Mouse (Mus musculus) spleen, embryonic (tissue): ENCODE results near the gene Cep85l.

Experiments used
- CTCF ChIA-PET: fragments of 350-600 bp; sonication (Branson Sonifier 250); formaldehyde crosslinking; loops from one replicate; lab custom pipeline; 2022; lab: Charles Lee

The Cep85l gene

DNA sequence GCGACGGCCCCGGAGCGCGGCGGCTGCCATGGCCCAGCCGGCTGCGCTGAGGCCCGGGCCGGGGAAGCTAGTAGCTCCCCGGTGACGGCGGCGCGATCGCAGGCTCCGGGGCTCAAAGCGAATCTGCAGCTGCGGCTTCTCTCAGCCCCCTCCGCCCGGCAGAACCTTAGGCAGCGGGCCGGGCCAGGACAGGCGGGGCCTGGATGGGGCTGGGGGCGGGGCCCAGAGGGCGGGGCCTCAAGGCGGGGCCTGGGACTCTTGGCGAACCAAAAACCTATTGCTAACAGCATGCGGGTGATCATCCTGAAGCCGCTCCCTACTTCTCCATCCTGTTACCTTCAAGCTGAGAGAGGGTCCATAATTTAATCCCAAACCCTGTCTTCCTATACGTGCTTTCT is at the start of gene Cep85l:
TSS of gene Cep85l (minus strand) at position 239 of the 398 bp plus-strand sequence.
- CTCF ChIA-PET = no interaction called here

DNA sequence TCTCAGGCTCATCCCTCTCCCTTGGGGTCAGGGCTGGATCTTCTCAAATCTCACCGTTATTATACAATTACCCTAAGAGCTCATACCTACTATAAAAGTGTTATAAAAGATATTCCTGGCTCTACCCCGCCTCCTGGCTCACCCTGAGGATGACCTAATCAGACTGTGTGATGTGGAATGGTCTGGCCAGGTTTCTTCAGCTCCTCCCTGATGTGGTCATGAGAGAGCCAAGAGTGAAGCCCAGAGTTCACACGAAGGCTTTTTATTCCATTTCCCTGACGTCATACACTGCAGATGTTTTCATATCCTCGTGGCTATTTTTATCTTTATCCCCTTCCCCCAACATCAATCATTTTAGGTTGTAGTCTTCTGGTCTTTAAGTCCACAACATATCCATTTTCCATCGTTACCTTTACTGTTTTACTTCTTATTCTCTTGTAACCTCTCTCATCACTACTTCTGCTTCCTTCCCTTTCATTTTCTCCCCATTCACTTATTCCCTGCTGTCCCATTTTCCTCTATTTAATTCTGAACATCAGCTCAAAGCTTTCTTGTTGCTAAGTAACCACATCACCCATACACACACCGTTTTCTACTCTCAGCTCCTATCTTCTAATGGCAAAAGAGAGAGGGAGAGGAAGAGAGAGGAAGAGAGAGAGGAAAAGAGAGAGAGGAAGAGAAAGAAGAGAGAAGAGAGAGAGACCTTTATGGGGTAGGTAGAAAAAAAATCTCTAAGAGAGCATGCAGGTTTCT is 49.1 kb upstream of the Cep85l start:
- CTCF ChIA-PET = no interaction called here

DNA sequence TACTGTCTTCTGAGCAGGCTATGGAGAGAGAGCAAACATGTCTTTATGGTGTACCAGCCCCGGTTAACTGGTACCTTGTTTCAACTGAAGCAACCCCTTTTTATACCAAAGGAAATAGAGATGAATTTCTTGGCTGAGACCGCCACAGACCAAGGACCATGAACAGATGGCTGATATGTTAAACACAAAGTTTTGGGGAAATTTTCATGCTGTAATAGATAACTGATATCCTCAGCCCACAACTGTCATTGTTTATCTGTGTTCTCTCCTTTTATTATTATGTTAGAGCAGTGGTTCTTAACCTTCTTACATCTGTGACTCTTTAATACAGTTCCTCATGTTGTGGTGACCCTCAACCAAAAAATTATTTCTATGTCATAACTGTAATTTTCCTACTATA is 46.8 kb upstream of the Cep85l start:
- CTCF ChIA-PET = no interaction called here

DNA sequence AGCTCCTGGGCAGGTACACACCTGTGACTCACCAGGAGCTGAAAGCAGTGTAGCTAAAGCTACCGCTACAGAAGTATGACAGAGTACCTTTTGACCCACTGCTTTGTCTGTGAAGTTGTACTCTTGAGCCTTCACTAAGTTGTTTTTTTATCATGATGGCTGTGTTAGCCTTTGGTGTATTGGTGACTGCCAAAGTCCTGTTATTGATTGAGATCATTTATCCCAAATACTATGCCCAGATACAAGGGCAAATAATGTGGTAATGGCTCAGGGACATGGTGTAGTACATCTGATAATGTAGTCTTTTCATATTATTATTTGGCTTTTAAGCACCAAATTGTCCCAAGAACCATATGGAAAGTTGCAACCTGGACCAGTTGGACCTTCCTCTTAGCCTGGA is 43.3 kb upstream of the Cep85l start:
- CTCF ChIA-PET = no interaction called here

DNA sequence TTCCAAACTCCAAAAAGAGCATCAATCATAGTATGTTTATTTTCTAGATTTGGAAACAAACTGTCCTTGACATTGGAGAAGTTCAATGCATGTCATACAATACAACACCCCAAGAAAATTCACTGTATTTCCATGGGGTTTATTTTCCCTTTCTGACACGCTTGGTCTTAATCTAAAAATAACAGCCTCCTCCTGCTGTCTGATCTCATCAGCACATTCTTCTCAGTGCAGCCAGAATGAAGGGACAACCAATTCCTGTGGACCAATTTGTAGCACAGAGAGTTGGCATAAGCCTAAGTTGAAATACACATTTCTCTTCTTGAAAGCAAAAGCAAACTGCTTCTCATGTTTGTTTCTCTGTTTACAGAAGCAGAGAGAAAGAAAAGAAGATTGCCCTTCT is 42.5 kb upstream of the Cep85l start:
- CTCF ChIA-PET = no interaction called here

DNA sequence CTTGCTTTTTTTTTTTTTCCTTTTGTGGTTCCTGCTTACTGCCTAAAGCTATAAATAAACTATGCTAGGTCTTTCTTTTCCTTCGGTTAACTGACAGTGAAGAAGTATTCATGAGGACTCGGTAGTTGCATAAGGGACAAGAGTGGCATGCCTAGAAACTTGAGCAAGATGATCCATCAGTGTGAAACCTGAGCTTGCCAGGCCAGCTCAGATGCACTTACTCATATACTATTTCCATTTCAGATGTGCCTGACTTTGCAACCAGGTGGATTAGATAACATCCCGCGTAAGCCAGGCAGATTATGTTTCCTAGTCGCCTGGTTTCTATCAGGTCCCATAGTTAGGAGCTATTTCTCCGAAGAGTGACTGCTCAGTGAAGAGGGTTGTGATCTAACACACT is 41.9 kb upstream of the Cep85l start:
- CTCF ChIA-PET = interaction anchor here (0.6 kb wide), 1 partner anchor 52 kb away, joined by 4 read pairs; no protein-coding TSS in a partner anchor

DNA sequence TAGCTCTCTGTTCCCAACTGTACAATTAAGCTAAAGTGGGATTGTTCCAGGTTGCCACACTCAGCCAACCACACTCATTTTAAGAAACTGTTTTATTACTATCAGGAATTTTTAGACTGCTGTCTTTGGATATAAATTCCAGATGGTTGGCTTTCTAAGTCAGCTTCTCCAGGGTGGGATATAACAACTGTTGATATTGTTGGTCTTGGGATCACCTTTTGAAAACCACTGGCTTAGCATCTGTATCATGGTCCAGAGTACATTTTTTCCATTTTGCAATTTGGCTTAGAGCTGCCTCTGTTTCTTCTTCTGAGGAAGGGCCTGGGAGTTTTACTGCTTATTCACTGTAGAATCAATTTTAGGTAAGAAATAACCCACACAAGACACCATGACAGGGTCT is 40.3 kb upstream of the Cep85l start:
- CTCF ChIA-PET = no interaction called here

DNA sequence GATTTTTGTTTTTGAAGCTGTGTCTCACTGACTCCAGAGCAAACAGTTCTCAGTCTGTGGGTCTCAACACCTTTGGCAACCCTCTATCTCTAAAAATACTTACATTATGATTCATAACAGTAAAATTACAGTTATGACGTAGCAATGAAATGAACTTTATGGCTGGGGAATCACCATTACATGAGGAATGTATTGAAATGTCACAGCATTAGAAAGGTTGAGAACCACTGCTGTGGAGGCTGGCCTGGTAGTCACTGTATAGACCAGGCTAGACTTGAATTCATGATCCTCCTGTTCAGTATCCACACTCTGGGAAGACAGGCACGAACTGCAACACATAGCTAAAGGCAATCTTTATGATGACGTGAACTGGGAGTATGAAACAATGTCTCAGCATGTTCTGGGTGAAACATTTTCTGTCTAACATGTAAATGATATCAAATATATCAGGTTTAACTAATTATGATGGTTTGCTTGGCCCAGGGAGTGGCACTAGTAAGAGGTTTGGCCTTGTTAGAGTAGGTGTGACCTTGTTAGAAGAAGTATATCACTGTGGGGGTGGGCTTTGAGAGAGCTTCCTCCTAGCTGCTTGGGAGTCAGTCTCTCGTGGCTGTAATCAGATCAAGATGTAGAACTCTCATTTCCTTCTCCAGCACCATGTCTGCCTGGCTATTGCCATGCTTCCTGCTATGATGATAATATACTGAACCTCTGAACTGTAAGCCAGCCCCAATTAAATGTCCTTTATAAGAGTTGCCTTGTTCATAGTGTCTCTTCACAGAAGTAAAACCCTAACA is 39.6 kb upstream of the Cep85l start:
- CTCF ChIA-PET = interaction anchor here (0.5 kb wide), 1 partner anchor 96 kb away, joined by 4 read pairs; no protein-coding TSS in a partner anchor

DNA sequence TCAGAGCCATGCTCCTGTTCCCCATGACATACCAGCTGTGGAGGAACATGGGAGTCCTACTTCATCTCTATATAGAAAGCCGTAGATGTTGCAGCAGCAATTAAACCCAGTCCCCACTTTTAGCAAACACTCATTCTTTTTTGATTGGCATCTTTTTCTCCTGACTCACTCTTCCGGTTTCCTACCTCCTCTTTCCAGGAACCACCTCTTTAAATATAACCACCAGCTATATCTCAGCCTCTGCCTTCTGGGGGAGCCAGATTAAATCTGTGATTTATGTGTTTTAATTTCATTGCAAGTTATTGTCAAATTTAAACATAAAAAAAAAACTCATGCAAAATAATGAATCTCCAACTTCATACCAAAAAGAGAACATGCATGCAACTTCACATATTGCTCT is 37.3 kb upstream of the Cep85l start:
- CTCF ChIA-PET = no interaction called here

DNA sequence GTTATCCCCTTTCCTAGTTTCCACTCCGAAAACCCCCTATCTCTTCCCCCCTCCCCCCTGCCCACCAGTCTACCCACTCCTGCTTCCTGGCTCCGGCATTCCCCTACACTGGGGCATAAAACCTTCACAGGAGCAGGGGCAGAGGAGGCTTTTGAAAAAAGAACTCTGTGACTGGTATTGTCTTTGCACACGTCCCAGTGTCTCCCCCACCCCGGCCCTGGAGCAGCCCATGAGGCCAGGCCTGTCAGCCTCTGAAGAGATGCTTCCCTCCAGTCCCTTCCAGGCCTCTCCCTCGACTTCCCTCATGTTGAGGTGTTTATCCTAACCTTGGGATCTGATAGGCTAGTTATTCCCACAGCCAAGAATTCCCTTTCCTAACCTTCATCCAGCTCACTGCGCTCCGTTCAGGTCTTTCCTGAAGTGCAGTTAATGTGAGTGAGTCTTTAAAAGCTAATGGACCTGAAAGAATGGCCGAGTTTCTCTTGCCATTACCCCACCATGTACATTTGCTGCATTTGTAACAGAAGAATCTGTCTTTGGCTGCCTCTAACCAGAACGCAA is 36.5 kb upstream of the Cep85l start:
- CTCF ChIA-PET = no interaction called here

DNA sequence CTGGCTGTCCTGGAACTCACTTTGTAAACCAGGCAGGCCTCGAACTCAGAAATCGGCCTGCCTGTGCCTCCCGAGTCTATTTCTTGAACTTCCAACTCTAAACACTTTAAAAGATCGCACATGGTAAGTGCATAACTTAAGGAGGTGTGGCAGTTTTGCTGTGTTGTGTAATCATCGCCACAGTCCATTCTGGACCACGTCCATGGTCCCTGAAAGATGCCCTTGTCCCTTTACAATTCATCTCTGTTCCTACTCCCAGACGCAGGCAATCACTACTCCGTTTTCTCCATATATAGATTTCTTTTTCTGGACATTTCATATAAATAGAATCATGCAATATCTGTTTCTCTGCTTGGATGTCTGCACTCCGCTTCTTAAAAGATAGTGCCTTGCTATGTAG is 35.5 kb upstream of the Cep85l start:
- CTCF ChIA-PET = no interaction called here

DNA sequence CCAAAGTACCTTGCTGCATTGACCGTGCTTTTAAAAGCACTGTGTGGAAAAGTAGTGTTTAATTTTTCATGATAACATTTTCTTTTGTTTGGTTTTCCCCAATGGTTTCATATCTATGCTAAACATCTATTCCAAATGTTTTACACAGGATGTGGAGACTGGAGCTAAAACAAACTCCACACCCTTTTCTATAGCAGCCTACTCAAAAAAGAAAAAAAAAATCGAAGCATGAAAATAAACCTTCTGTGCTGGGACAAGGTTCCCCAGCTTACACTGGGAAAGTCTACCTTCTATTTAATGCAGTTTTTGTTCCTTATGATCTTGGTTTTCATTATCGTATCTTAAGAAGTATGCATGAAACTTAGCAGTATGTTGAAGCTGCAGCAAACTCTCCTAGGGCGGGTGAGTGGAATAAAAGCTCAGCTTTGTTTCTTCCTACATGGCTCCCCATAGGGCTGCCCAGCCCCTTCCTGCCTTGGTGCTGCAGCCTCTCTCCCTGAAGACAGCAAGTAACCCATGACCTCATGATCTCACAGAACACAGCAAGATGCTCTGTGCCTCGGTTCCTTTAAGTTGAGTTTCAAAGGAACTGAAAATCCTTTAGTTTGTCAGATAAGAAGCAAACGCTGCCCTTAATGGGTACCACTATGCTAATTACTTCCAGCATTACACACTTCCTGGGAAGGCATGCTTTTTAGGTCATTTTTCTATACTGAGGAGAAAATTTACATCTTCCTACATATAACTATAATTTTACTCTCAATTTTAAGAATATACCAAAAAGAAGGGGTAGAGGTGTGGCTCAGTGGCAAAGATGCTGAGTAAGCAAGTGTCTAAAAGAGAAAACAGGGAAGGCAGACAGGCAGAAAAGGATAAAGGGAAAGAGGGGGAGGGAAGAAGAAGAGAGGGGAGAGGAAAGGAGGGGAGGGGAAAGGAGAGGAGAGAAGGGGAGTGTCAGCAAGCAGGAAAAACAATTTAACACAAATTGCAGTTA is 34.6 kb upstream of the Cep85l start:
- CTCF ChIA-PET = no interaction called here

DNA sequence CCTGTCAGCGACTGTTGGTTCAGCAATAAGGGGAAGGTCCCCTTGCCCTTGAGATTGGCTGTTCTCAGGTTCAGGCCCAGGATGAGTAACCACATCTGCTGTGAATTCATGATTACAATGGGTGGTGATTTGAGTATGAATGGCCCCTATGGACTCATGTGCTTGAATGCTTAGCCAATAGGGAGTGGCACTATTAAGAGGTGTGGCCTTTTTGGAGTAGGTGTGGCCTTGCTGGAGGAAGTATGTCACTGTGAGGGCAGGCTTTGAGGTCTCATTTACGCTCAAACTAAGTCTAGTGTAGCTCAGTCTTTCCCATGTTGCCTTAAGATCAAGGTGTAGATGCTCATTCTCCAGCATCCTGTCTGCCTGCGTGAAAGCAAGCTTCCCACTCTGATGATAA is 33.2 kb upstream of the Cep85l start:
- CTCF ChIA-PET = no interaction called here

DNA sequence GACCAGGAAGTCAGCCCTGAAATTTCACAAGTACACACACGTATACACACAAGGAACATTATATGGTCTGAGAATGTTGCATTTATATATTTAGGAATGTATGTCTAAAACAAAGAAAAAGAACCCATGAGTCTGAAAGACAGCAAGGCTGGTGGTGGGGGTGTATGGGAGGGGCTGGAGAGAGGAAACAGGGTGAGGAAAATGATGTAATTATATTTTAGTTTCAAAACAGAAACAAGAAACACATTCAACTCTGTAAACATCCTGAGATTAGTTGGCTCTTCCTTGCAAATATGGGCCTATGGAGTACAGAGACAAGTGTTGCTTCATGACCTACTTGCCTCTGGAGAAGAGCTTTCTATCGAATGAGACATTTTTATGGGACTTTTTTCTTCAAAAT is 32.4 kb upstream of the Cep85l start:
- CTCF ChIA-PET = no interaction called here

DNA sequence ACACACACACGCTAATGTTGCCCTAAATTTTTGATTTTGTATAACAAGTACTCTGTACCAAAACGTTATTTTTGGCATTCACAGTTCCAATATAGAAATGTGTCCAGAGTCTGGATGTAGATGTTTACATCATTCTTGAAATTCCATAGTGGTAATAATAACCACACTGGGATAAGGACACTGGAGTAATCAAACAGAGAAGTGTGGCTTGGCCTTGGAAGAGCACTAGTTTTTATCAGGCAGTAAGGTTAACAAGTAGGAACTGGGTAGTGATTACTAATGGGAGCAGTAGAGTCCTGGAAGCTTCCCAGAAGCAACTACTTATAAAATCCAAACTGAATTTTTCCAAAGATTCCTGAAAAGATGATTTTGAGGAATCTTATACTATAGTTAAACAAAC is 31.1 kb upstream of the Cep85l start:
- CTCF ChIA-PET = no interaction called here

DNA sequence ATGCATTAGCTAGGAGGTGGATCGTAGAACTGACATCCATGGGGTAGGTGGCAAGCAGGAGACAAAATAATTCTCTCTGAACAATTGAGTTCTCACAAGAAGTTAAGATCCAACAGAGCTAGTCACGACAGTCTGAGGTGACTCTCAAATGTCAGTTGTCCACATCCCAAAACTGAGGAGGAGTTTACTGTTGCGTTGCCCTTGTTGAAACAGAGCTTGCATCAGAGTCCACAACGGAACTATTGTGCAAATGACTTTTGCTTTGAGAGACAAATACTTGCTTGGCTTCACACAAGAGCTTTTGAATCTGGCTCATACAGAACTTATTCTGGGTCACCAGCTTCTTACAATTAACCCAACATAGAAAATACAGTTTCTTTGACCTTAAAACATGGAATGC is 27.7 kb upstream of the Cep85l start:
- CTCF ChIA-PET = interaction anchor here (0.5 kb wide), 1 partner anchor 35 kb away, joined by 3 read pairs; no protein-coding TSS in a partner anchor

DNA sequence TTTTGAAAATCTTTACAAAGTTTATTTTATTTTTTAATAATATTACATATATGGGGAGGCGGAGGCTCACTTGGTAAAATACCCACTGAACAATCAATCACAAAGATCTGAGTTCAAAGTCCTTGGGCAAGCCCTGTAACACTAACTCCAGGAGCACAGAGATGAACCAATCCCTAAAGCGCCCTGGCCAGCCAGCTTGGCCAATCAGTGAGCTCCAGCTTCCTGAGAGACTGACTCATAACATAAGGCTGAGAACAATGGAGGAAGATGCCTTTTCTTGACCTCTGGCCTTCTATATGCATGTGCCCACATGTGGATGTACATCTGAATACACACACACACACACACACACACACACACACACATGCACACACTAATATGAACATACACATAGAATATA is 27.1 kb upstream of the Cep85l start:
- CTCF ChIA-PET = no interaction called here

DNA sequence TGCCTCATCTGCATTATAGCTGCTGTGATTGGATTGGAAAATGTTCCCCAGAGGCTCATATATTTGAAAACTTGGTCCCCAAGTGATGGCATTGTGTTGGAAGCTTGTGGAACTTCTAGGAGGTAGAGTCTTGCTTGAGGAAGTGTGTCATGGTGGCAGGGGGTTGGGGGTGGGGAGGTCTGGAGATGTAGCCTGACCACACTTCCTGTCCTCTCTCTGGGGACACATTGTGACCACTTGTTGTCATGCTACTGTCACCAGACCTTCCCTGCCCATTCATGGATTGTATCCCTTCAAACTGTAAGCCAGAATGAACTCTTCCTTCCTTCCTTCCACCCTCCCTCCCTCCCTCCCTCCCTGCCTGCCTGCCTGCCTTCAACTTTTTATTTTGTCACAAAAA is 22.5 kb upstream of the Cep85l start:
- CTCF ChIA-PET = no interaction called here

DNA sequence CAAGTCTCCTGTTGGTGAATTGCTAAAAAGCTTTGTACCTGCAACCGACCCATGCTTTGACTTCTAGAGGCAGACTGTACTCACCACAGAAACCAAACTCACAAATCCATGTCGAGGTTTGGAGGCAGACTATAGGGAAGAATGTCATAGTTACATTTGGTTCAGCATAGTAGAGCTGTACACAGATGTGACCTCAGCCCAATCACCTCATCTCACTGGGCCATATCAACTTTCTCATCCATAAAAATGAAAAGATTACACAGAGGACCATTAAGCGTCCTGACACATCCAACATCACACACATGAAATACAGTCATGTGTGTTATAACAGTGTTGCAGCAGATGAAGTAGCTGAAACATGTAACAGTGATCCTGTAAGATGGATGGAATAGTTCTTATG is 19.3 kb upstream of the Cep85l start:
- CTCF ChIA-PET = no interaction called here

DNA sequence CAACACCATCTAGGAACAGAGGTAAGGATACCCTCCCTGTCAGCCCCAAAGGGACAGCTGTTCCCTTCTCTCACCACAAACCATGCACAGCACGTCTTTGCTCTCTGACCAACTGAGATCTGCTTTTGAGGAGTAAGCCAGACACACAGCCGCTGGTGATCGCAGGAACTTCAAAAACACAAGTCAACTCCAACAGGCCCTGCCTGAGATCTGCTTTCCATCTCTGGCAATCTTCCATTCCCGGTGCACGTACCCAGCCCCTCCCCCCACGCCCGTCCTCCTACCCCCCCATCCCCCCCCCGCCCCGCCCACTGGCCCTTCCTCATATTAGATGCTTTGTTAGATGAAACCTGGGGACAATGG is 18.8 kb upstream of the Cep85l start:
- CTCF ChIA-PET = no interaction called here

DNA sequence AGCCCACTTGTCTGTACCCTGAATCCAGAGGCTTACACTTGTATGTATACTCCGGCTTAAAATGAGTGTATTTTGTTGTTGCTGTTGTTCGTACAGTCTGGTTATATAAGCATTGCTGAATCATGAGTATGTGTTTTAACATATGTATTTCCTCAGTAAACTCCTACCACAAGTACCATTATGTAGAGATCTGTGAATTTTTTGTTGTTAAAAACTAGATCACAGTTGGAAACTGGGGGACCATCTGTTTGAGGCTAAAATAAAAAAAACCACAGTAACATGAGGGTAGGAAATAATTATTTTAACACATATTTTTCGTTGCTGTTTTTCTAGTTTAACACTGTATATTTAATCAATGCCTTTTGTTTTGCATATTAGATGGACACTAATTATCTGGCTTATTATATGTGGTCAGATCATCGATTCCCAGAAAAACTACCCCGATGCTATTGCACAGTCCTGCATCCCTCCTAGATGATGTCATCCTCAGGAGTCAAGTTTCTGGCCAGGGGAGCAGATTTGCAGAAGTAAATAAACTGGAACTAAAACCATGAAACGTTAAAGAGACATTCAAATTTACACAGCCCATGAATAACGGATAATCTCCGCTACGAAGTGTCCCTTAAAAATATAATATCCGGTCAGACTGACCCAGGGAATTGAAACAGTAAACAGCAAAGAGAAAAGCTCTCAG is 18.2 kb upstream of the Cep85l start:
- CTCF ChIA-PET = no interaction called here
